Mouse (Mus musculus): Measurements from ENCODE around the gene Fuk. TPM values are rescaled to one million over a fixed set of nuclear protein-coding genes. Genes with fewer than 3 reads are reported as not detected.
"Not testable (repeated sequence)": the region's sequence is repeated elsewhere in the genome, so short reads cannot be mapped to it uniquely, and the experiment has no call there.

Fuk gene
- polyA plus RNA-seq (2012; rRNA removed), result 9.4 and 9.8 TPM in 2 replicates

GRCm38 (mm10) chr8:110901839-110902578 lies at the start of gene Fuk:
TSS of gene Fuk (minus strand) at chr8:110902488.
- peak; percentile 64 for DNase-seq (ENCODE audit: low spot score)

GRCm38 (mm10) chr8:110950065-110950484 lies 47.8 kb upstream of the Fuk start:
- DNase-seq (ENCODE audit: low spot score), result no peak

GRCm38 (mm10) chr8:110945716-110946115 lies 43.4 kb upstream of the Fuk start:
- DNase-seq (ENCODE audit: low spot score), result no peak

GRCm38 (mm10) chr8:110944276-110944876 lies 42.1 kb upstream of the Fuk start:
- no peak for DNase-seq (ENCODE audit: low spot score)

- peak; percentile 56 for DNase-seq (ENCODE audit: low spot score)
Measured at GRCm38 (mm10) chr8:110941453-110941948, 39.2 kb upstream of the Fuk start.

GRCm38 (mm10) chr8:110940682-110941452 lies 38.6 kb upstream of the Fuk start:
- DNase-seq (ENCODE audit: low spot score), result no peak

GRCm38 (mm10) chr8:110938882-110939589 lies 36.7 kb upstream of the Fuk start:
- no peak for DNase-seq (ENCODE audit: low spot score)

GRCm38 (mm10) chr8:110936217-110936616 lies 33.9 kb upstream of the Fuk start:
- no peak for DNase-seq (ENCODE audit: low spot score)

GRCm38 (mm10) chr8:110933272-110933671 lies 31.0 kb upstream of the Fuk start:
- no peak for DNase-seq (ENCODE audit: low spot score)

GRCm38 (mm10) chr8:110932444-110932843 lies 30.2 kb upstream of the Fuk start:
- DNase-seq (ENCODE audit: low spot score), result no peak

- DNase-seq (ENCODE audit: low spot score), result no peak
Measured at GRCm38 (mm10) chr8:110931176-110931939, 29.1 kb upstream of the Fuk start.

GRCm38 (mm10) chr8:110929672-110930071 lies 27.4 kb upstream of the Fuk start:
- not testable (repeated sequence) for DNase-seq (ENCODE audit: low spot score)

GRCm38 (mm10) chr8:110929066-110929465 lies 26.8 kb upstream of the Fuk start:
- no peak for DNase-seq (ENCODE audit: low spot score)

- no peak for DNase-seq (ENCODE audit: low spot score)
Measured at GRCm38 (mm10) chr8:110928435-110928834, 26.1 kb upstream of the Fuk start.

- DNase-seq (ENCODE audit: low spot score), result no peak
Measured at GRCm38 (mm10) chr8:110926690-110927089, 24.4 kb upstream of the Fuk start.

GRCm38 (mm10) chr8:110925691-110926140 lies 23.4 kb upstream of the Fuk start:
- DNase-seq (ENCODE audit: low spot score), result no peak

- no peak for DNase-seq (ENCODE audit: low spot score)
Measured at GRCm38 (mm10) chr8:110921492-110922230, 19.4 kb upstream of the Fuk start.

GRCm38 (mm10) chr8:110920773-110921277 lies 18.5 kb upstream of the Fuk start:
- no peak for DNase-seq (ENCODE audit: low spot score)

- DNase-seq (ENCODE audit: low spot score), result no peak
Measured at GRCm38 (mm10) chr8:110920032-110920772, 17.9 kb upstream of the Fuk start.
